Mouse (Mus musculus) neural tube, embryonic 11.5 days (tissue): ENCODE data around the gene Fam122a. TPM values are rescaled to one million over a fixed set of nuclear protein-coding genes. Genes with fewer than 3 reads are reported as not detected.
A peak's percentile ranks its signal among the peaks of the same experiment; 100 is the strongest.

Experiments used
- ATAC-seq: fragments of 200-750 bp; cut with Nextera tagmentation; 2 replicates; pipeline ENCODE4 v1.8.0; 2017; ENCODE audit warnings: moderate number of reproducible peaks, mild to moderate bottlenecking, moderate TSS enrichment, moderate library complexity; ENCODE audit not compliant: insufficient read depth, low FRiP score, low TSS enrichment
- DNase-seq: peaks from one replicate; pipeline ENCODE4 v3.0.0-alpha.2; 2015; ENCODE audit warnings: low spot score
- H3K27ac ChIP-seq: fragments of 300-500 bp; sonication (generic); 2 replicates; pipeline ENCODE4 v1.5.1; 2014; ENCODE audit warnings: low read depth, mild to moderate bottlenecking, low read length
- H3K27me3 ChIP-seq: fragments of 300-500 bp; sonication (generic); 2 replicates; pipeline ENCODE4 v1.6.1; 2014; ENCODE audit warnings: mild to moderate bottlenecking, low read length, mixed read lengths; ENCODE audit not compliant: control insufficient read depth, insufficient read depth
- H3K36me3 ChIP-seq: fragments of 300-500 bp; sonication (generic); 2 replicates; pipeline ENCODE4 v1.6.1; 2014; ENCODE audit warnings: mild to moderate bottlenecking, low read length, moderate library complexity, mixed read lengths; ENCODE audit not compliant: control insufficient read depth, insufficient read depth
- H3K4me1 ChIP-seq: fragments of 300-500 bp; sonication (generic); 2 replicates; pipeline ENCODE4 v1.6.1; 2014; ENCODE audit warnings: low read length, mixed read lengths; ENCODE audit not compliant: control insufficient read depth, insufficient read depth
- H3K4me2 ChIP-seq: fragments of 300-500 bp; sonication (generic); 2 replicates; pipeline ENCODE4 v1.6.1; 2014; ENCODE audit warnings: low read depth, mild to moderate bottlenecking, moderate library complexity
- H3K4me3 ChIP-seq: fragments of 300-500 bp; sonication (generic); 2 replicates; pipeline ENCODE4 v1.5.1; 2014; ENCODE audit warnings: low read depth, low read length
- H3K9ac ChIP-seq: fragments of 300-500 bp; sonication (generic); 2 replicates; pipeline ENCODE4 v1.6.1; 2014; ENCODE audit warnings: mild to moderate bottlenecking, low read length
- H3K9me3 ChIP-seq: fragments of 300-500 bp; sonication (generic); 2 replicates; pipeline ENCODE4 v1.6.1; 2016; ENCODE audit warnings: low read length; ENCODE audit not compliant: control insufficient read depth
- WGBS: fragments of 180-500 bp; shearing (Covaris S2); extraction: QIAGEN DNeasy Blood & Tissue Kit; methylation state at CpG from one replicate; pipeline ENCODE4 v1.1.7; 2014; 5-methylcytosine and 5-hydroxymethylcytosine counted together
- polyA plus RNA-seq: library from polyadenylated mRNA; unstranded; fragments of >200 nt; fragmentation: Nextera tagmentation; extraction: Ambion mirVana; gene quantifications from 2 replicates; pipeline ENCODE4 v1.2.1, GENCODE M21; 2014

Fam122a gene
- polyA plus RNA-seq, 1 experiment from 2014 or later: 42.2 TPM

DNA sequence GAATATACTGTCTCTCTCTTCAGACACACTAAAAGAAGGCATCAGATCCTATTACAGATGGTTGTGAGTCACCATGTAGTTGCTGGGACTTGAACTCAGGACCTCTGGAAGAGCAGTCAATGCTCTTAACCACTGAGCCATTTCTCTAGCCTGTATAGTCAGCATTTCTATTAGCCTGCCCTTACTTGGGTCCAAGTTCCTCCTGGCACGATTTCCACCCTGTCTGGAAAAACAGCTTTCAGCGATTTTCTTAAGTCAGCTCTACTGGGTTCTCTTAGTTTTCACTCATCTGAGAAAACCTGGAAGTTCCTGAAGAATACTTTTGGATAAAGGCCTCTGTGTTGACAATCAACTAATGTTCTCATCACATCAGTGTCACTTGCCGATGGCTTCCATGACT, 22.1 kb upstream of the Fam122a start:
- Histone ChIP-seq H3K27ac (no peak overlapping the region), H3K9me3 (no peaks in the 10 kb centered on the region), H3K4me2 (no peak overlapping the region), H3K36me3 (no peaks in the 10 kb centered on the region), H3K4me3 (no peak overlapping the region), H3K9ac (no peak overlapping the region), H3K4me1 (no peaks in the 10 kb centered on the region), H3K27me3 (no peaks in the 10 kb centered on the region)
- DNase-seq: no peak
- ATAC-seq: no peak
- WGBS: 90% methylated on average over 3 of the region's 3 CpGs

DNA sequence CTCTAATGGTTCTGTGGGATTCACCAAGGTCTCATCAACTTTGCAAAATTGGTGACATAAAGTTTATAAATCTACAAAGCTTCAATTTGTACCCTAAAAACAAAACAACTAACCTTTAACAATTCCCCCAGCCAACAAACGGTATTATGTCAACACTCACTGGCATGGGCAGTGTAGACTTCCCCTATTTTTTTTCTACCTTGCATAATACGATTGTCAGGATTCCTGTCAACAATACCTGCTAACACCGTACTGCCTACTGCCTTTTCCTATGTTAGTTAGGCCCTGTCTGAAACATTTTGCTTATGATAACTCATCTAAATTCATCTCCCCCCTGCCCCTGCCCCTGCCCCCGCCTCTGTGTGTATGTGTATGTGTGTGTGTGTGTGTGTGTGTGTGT, 16.7 kb upstream of the Fam122a start:
- ATAC-seq (no peak), DNase-seq (no peak)
- no peaks in the 10 kb centered on the region for H3K9me3 ChIP-seq
- H3K4me3 ChIP-seq: no peak overlapping the region
- no peaks in the 10 kb centered on the region for H3K36me3 ChIP-seq
- H3K4me2 ChIP-seq: no peak overlapping the region
- no peaks in the 10 kb centered on the region for H3K27me3 ChIP-seq
- no peak overlapping the region for H3K27ac ChIP-seq
- WGBS: 94% methylated on average over 4 of the region's 4 CpGs
- no peaks in the 10 kb centered on the region for H3K4me1 ChIP-seq
- H3K9ac ChIP-seq: no peak overlapping the region

DNA sequence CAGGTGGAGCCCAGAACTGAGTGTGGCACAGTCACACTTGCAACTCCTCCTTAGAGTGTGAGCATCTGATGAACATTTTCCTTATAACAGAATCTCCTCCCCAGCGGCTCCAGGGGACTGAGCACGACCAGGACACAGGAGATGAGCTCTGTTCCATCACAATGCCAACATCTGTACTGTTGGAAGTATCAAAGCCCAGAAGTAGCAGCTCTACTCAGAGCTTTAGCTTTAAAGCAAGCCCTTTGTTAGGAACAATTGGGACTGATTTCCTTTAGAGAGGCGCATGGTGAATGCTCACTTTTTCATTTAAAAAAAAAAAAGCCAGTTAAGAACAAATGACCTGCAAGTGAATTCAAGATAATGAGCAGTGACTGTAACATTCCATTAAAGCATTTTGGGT, 14.7 kb upstream of the Fam122a start:
- H3K9ac ChIP-seq: no peak overlapping the region
- H3K4me1 ChIP-seq: no peaks in the 10 kb centered on the region
- no peaks in the 10 kb centered on the region for H3K36me3 ChIP-seq
- H3K27ac ChIP-seq: no peak overlapping the region
- H3K4me2 ChIP-seq: no peak overlapping the region
- no peaks in the 10 kb centered on the region for H3K9me3 ChIP-seq
- no peak overlapping the region for H3K4me3 ChIP-seq
- DNase-seq (no peak), ATAC-seq (no peak)
- no peaks in the 10 kb centered on the region for H3K27me3 ChIP-seq
- 32% methylated on average over 3 of the region's 3 CpGs for WGBS

DNA sequence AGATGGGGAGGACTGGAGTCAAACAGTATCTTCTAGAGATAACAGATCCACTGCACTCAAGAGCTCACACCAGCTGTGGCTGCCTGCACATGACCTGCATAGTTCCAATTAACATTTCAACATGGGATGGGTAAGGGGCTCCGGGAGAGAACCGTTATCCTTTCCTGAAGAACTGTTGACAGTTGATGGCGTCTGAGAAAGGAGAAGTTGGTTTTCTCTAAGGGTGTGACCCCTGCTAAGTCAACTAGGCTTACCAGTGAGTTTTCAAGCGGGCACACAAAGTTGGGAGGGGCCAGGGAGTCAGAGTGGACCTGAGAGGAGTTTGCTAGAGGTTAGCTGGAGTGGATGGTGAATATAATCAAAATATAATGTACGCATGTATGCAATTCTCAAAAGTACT, 13.1 kb upstream of the Fam122a start:
- Histone ChIP-seq H3K4me1 (no peaks in the 10 kb centered on the region), H3K27ac (no peak overlapping the region), H3K9ac (no peak overlapping the region), H3K4me3 (no peak overlapping the region), H3K36me3 (no peaks in the 10 kb centered on the region), H3K27me3 (no peaks in the 10 kb centered on the region), H3K9me3 (no peaks in the 10 kb centered on the region), H3K4me2 (no peak overlapping the region)
- ATAC-seq (no peak), DNase-seq (no peak)
- 79% methylated on average over 5 of the region's 5 CpGs for WGBS

DNA sequence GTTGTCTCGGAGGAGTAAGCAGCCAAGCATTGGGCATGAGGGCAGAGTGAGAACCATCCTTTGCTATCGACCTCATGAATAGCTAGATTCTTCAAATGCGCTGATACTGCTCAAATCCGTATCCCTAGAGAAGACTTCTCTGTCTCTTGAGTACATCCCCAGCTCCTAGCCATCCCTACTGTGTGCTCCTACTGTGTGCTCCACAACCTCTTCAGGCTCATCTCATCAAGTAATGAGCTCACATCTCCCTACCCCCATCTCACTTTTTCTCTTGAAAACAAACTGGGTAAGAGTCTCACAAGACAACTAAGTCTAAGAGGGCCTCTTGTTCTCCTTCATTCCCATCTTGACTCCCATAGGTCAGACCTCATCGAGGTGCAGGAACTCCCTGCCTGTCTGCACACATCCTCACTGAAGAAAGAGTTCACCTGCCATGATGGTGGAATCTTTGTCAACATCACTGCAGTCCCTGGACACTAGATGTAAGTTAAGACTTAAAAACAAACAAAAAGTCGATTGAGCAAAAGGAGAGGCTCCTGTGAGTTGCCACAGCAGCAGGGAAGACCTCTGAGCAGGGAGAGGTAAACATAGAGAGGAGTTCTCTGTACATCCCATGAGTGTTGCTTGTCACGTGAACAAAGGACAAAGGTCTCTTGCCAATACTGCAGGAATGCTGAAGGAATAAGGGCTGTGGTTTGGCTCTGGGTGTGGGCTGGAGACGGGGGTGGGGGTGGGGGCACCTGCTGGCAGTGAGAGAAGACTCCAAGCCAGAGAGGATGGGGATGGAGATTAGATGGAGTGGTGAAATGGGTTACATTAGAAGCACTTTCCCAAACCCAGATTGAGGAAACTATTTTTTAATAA, 9.5 kb upstream of the Fam122a start:
- Histone ChIP-seq H3K27me3 (no peaks in the 10 kb centered on the region), H3K9me3 (no peaks in the 10 kb centered on the region), H3K4me3 (no peak overlapping the region), H3K9ac (no peak overlapping the region), H3K4me2 (no peak overlapping the region), H3K27ac (no peak overlapping the region), H3K4me1 (no peaks in the 10 kb centered on the region), H3K36me3 (no peaks in the 10 kb centered on the region)
- 81% methylated on average over 8 of the region's 8 CpGs for WGBS
- DNase-seq (no peak), ATAC-seq (no peak)

DNA sequence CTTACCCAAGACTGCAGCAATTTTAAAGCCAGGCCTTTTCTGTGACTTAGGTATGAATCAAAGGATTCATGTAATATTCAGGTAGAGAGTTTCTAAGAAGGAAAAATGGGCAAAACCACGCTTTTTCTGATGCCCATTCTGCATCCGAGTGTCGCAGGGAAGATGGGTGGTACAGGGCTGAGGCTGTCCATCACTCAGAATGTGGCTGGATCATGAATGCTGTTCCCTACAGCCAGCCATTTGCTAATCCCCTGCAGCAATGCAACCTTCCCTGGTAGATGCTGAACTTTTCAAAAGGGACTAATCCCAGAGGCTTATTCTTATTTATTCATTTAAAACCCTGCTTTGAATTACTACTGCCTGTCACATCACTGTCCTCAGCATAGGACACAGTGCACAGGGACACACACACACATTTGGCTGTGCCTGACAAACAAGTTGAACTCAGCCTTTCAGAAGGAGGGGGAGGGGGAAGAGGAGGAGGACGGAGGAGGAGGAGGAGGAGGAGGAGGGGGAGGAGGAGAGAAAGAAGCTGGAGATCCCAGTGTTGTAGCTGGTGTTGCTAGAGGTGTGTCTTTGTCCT, 7.5 kb upstream of the Fam122a start:
- Histone ChIP-seq H3K9me3 (no peaks in the 10 kb centered on the region), H3K4me1 (no peaks in the 10 kb centered on the region), H3K9ac (no peak overlapping the region), H3K27ac (no peak overlapping the region), H3K27me3 (no peaks in the 10 kb centered on the region), H3K36me3 (no peaks in the 10 kb centered on the region), H3K4me2 (no peak overlapping the region), H3K4me3 (no peak overlapping the region)
- DNase-seq (no peak), ATAC-seq (no peak)
- WGBS: 78% methylated on average over 3 of the region's 4 CpGs

DNA sequence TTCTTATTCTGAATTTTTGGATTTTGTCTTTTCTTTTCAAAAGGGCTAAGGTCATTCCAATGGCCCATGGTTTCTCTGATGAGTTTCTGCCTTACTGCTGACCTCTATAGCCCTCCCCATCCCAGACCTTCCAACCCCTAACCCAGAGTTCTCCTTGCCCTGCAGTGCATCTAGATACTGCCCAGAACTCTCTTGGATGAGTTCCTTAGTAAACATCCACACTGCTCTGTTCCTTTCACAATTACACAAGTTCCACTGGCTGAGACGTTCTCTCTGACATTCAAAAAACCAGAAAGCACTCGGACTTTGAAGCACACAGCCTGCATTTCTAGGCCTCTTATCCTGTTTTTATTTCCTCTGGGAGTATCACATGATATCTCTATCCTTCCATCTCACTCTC, 3.8 kb upstream of the Fam122a start:
- no peak for DNase-seq

DNA sequence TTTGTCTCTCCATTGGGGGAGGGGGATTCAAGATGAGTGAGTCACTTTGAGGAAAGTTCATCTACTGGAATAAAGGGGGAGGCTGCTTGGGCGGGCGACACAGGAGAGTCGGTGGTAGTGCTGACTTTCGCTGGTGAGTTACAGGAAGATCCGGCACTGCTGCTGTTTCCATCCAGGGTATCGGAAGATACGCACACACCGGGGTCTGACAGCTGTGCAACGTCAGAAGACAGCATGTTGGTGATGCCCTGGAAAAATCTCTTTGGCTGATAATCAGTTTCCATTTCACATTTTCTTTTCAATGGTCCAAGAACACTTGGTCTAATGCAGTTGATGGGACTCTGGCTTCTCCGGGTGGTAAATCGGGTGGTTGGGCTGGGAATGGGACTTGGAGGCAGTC, 695 bp downstream of the Fam122a start:
- H3K27ac ChIP-seq: peak overlapping the region; percentile 87; the same call in 1 of the 2 replicates
- WGBS: 2% methylated on average over 11 of the region's 11 CpGs
- DNase-seq: no peak
- no peaks in the 10 kb centered on the region for H3K27me3 ChIP-seq
- peaks cover 10% of the 10 kb centered on the region; the same call in 1 of the 2 replicates for H3K4me1 ChIP-seq
- ATAC-seq: 0 out of 2 replicates have a peak, but pooled peaks have one; percentile 30
- H3K36me3 ChIP-seq: no peaks in the 10 kb centered on the region
- peak overlapping the region; percentile 86 for H3K9ac ChIP-seq
- peak overlapping the region; percentile 80 for H3K4me3 ChIP-seq
- H3K9me3 ChIP-seq: no peaks in the 10 kb centered on the region
- peak overlapping the region; percentile 84 for H3K4me2 ChIP-seq

More for the DNA sequence above, 3.8 kb upstream of the Fam122a start:
- H3K4me2 ChIP-seq: no peak overlapping the region
- H3K27ac ChIP-seq: no peak overlapping the region
- H3K36me3 ChIP-seq: no peaks in the 10 kb centered on the region
- no peak overlapping the region for H3K4me3 ChIP-seq
- no peaks in the 10 kb centered on the region for H3K9me3 ChIP-seq
- ATAC-seq: no peak
- no peaks in the 10 kb centered on the region for H3K27me3 ChIP-seq
- 75% methylated on average over 2 of the region's 2 CpGs for WGBS
- 0 out of 2 replicates have a peak, but pooled peaks cover 2% of the 10 kb centered on the region for H3K4me1 ChIP-seq
- H3K9ac ChIP-seq: no peak overlapping the region

DNA sequence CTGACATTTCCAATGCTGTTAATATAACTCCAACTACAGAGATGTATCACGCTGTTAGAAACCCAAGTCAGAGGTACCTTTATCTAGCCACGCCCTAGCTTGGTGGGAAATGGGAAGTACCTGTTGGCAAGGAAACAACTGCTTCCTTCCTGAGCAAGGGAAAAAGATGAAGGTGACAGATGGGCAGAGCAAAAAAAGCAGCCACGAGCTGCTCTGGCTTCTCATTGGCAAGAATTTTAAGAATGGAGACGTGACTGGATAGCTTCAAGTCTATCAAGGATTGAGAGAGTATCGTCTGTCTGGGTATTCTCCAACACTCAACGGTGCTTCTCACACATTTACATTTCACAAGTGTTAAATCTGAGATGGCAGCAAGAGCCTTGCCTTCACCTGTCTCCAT, 1.9 kb downstream of the Fam122a start:
- ATAC-seq (no peak), DNase-seq (no peak)
- no peak overlapping the region for H3K27ac ChIP-seq
- 80% methylated on average over 6 of the region's 6 CpGs for WGBS
- H3K4me3 ChIP-seq: no peak overlapping the region
- no peaks in the 10 kb centered on the region for H3K27me3 ChIP-seq
- H3K4me1 ChIP-seq: peaks cover 10% of the 10 kb centered on the region; the same call in 1 of the 2 replicates
- H3K9me3 ChIP-seq: no peaks in the 10 kb centered on the region
- H3K9ac ChIP-seq: no peak overlapping the region
- H3K36me3 ChIP-seq: no peaks in the 10 kb centered on the region
- no peak overlapping the region for H3K4me2 ChIP-seq
